Mouse (Mus musculus): ENCODE measurements at regions not wholly inside any gene's neighbourhood (a gene's known extent, or its start where the extent isn't known, plus 50 kb on each side); places are given as distances from the start of the nearest gene placed in this dataset.

GRCm38 (mm10) chr2:108160865-108161264 lies 870.4 kb downstream of the Kcna4 start:
- H3K27me3 ChIP-seq, result no peaks in the 10 kb centered on the region
- no peak overlapping the region for H3K9ac ChIP-seq
- 85% methylated on average over 3 of the region's 3 CpGs for WGBS
- no peak overlapping the region for H3K27ac ChIP-seq
- H3K9me3 ChIP-seq, result no peaks in the 10 kb centered on the region
- no peaks in the 10 kb centered on the region for H3K4me1 ChIP-seq
- H3K4me3 ChIP-seq, result no peak overlapping the region
- H3K4me2 ChIP-seq (replicated peaks), result no peak overlapping the region
- no peaks in the 10 kb centered on the region for H3K36me3 ChIP-seq
- no peak for ATAC-seq (ENCODE audit: low FRiP score, low read depth)

DNA sequence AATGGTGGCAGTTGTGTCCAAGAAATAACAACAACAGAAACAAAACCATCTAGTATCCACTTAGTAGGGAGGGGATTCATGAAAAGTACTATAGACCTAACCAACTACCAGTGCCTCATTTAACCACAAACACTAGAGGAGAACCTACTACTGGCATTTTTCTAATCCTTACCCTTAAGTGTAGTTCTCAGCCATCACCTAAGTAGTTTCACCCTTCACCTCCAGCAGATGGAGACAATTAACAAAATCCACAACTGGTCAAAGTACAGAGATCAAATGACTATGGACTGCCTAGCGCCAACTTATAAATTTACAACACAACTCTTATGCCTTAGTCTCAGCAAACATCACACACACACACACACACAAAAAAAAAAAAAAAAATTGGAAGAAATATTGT lies 874.6 kb downstream of the Kcna4 start:
- H3K4me1 ChIP-seq, result no peaks in the 10 kb centered on the region
- H3K27ac ChIP-seq, result no peak overlapping the region
- no peaks in the 10 kb centered on the region for H3K27me3 ChIP-seq
- no peak overlapping the region for H3K4me3 ChIP-seq
- H3K4me2 ChIP-seq (replicated peaks), result no peak overlapping the region
- H3K9me3 ChIP-seq, result no peaks in the 10 kb centered on the region
- no peak for ATAC-seq (ENCODE audit: low FRiP score, low read depth)
- no peaks in the 10 kb centered on the region for H3K36me3 ChIP-seq
- 36% methylated on average over 1 of the region's 1 CpGs for WGBS
- H3K9ac ChIP-seq, result no peak overlapping the region

Data from limb, embryonic 13.5 days (tissue).